Mouse (Mus musculus) 416B (cell line): Measurements from ENCODE around the gene Nsun3.

Source experiments
- DNase-seq: peaks from one replicate; pipeline ENCODE4 v3.0.0; 2011; ENCODE audit warnings: low read depth

Nsun3 gene

DNA sequence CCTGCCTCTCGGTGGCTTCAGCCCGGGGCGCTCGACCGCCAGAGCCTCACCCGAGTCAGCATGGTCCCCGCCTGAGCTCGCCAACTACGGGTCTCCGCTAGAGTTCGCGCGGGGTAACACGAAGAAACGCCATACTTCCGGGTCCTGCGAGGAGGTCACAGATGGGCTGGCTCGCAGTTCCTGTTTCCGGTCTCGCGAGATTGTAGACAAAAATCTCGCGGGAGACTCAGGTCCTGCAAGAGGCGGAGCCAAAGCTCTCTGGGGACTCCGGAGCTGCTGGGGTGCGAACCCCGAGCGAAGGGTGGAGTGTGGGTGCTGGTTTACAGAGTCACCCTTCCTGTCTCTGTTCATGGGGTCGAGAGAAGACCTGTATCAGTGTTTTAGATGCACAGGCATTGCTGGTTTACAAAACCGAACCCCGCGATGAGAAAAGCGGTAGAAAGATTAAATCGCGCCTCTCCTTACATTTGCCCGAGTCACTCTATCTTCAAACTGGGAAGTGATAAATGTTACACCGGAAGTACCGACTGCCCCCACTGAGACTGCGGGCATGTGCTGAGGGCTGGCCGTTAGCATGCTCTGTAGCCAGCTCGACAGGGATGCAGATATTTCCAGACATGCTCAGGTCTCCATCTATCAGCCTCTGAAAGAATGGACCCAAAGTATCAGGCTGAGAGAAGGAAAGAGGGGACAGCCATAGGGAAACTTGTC, at the start of gene Nsun3:
TSS of gene Nsun3 (minus strand) at position 198 of the 711 bp plus-strand sequence.
- DNase-seq: peak; percentile 99

DNA sequence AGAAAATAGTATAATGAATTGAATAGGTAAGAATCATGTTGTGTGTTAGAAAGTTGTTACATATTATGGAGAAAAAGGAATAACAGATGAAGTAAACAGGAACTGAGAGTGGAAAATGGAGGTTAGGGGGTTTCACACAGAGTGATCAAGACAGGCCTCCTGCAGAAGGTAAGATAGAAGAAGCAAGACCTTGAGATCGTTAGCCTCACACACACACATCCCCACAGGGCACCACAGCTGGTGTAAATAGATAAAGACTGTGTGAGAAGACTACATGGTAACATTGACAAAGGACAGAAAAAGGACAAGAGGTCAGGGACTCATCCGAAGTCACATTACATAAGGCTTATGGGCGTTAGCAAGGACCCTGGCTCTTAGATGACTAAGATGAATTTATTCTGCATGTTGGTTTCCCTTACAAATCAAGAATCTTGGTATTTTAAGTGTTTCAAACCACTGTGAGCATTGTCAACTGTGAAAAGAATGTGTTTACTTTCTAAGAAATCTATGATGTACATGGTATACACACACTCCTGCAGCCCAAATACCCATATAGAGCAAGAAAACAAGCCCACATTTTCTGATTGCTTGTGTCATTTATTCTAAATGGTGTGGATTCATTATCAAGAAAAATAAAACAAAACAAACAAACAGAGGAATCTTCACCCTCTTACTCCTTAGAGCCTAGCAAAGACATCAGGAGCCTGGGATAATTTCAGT, 47.6 kb upstream of the Nsun3 start:
- DNase-seq: no peak

DNA sequence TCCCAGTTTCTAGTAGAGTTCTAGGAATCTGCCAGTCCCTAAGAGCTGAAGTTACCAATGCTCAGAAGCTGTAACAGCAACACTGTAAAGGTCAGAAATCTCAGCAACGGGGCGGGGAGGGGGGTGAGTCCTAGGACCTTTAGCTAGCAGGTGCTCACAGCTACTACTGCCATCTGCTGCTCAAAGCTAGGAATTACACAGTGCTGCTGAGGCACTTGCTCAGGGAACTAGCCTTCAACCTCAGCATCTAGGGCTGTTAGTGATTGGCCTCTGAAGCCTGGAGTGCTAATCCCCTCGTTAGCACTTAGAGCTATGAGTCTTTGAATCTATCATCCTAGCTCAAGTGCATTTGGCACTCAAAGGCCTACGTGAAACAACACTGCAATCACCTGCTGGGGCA, 45.9 kb upstream of the Nsun3 start:
- DNase-seq: peak; percentile 56

DNA sequence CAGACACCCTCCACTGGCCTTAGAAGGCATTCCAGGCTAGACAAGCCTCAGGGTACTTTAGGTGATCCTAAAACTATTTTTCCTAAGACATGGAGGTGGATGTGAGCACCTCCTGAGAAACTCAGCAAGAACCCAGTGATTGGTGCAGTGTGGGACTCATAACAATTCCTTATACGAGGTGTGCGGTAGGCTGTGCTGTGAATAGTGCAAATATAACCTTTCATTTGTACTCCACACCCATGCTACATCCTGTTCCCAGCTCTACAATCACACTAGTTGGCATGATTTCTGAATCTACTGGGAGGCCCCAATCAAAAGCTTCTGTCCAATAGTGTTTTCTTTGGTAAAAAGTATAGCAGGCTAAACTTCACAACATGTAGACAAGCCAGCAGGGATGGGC, 45.4 kb upstream of the Nsun3 start:
- DNase-seq: no peak

DNA sequence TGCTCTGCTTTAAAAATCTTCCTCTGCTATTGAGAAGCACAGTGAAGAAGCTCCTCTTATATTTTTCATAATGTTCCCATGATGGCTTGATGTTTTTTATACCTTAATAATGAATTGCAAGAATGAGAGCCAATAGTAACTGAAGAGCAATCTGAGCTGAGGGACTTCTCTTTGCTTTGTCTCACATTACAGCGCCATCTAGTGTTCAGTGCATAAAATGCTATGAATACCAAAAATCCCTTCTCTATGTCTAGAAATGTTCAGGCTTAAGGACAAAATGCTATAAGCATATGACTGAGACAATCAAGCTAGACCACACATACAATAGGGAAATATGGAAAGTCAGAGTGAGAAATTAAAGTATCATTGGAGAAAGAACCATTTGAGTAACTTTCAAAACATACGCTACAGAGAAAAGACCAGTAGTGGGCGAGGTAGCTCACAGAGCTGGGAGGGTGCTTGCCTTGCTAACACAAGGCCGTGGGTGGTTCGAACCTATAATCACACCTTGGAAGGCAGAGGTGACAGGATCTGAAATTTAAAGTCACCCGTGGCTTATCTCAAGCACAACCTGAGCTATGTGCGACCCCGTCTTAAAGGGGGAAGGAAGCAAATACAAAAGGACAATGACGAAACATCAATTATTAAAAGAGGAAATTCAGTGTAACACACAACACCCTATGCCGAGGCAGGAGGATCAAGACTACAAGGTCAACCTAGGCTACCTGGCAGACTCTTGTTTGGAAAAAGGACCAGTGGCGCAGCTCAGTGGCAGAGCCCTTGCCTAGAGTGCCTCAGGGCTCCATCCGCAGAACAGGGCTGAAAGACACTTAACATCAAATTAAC, 39.8 kb upstream of the Nsun3 start:
- DNase-seq: peak; percentile 71

DNA sequence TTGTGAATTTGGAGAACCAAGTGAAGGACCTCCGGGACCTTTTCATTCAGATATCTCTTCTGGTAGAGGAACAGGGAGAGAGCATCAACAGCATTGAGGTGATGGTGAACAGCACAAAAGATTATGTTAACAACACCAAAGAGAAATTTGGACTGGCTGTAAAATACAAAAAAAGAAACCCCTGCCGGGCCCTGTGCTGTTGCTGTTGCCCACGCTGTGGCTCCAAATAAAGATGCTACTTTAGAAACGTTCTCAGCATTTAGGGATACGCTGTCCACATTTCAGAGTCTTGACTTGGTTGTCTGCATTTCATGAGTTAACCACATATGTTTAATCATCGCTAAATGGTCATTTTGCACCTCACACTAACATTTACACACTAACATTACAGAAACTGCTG, 35.9 kb upstream of the Nsun3 start:
- no peak for DNase-seq

DNA sequence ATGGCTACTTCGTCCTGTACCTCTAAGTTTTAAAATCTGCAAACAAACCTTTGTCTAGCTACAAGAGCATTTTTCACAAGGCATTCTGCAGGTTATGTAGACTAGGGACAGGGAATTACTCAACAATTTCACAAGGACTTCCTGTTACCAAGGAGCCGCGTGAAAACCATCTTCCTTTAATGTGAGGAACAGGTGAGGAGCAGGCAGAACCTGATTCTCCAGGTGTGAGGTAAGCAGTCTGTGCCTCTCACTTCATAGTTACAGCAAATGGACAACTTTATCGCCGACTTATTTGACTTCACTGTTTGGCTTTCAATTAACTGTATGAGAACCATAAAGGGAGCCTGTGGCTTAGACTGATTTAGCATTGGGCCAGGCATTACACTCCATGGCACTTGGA, 27.9 kb upstream of the Nsun3 start, which contains the start of gene Stx19:
TSS of gene Stx19 (plus strand) at position 186 of the 400 bp plus-strand sequence.
- no peak for DNase-seq

DNA sequence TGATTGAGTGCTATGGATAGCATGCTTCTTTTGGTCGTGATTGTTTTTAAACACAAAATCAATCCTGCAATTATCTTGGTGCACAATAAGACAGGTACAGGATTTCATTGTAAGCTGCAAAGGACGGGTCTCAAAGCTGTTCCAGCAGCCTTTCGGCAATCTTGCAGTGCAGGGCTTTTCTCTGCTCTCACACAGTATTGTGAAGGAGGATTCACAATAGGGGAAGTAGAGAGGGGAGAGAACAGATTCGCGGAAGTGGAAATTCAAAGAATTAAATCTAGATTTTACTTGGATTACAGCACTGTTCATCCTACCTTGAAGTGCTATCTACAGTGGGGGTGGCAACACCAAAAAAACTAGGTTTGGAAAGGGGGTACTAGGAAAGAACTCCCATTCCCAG, 27.2 kb upstream of the Nsun3 start:
- no peak for DNase-seq

DNA sequence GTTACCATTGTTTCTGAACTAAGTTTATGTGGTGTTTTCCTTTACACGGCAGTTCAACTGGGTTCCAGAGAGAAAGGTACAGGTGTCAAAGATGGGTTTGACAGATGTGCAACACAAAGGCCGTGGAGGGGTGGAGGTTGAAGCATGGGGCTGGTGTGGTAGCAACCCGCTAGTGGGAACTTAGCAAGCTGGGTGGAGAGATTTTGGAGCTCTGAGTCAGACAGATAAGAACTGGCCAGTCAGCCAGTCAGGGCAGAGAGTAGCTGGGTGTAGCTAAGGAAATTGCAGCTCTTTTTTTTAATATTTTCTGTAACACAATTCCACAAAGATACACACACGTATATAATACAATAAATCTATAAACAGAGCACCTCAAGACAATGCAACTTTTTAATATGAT, 24.2 kb upstream of the Nsun3 start:
- DNase-seq: no peak

DNA sequence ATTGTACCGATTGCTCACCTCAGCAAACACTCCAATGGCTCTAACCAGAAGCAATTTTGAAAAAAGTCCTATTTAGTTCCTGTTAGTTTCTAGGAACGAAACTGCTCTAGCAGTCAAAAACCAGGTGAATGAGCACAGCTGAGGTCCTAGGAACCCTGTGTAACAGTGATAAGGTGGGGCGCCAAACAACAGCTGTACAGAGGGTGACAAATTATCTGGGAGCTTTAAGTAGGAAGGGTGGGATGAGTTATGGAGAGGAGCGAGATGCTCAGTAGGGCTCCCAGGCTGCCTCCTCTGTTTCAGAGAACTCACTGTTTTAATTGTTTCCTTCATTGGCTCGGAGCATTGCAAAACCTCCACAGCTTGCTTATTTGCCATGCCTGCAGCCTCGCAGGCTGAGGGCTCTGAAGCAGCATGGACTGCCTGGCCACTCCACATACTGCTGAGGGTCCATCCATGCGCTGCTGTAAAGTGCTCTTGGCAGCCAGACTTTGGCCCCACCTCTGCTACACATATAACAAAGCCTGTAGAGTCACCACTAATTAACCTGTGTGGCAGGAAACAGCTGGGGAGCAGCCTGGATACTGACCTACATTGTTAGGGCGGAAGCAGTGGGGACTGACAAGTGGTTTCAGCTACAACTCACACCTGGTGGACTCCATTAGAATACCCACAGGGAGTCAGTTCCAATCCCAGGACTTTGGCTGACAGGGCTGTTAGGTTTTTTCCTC, 20.8 kb upstream of the Nsun3 start:
- DNase-seq: peak; percentile 17

DNA sequence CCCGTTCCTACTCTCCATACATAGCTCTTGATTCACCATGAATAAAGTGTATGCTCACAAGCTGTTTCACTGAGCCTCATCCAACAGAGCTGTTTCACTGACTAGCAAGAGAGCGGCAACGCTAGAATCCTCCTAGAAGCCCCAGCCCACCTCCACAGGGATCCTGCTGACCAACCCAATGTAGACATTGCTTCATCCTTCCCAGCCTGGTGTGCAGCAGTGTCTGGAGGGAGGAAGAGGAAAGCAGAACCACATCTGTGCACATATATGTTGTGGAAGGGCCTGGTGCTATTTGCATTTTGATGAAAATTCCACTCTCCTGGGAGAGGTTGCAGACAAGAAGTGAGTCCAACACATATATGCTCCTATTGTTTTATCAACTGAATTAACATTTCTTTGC, 18.0 kb upstream of the Nsun3 start:
- DNase-seq: no peak

DNA sequence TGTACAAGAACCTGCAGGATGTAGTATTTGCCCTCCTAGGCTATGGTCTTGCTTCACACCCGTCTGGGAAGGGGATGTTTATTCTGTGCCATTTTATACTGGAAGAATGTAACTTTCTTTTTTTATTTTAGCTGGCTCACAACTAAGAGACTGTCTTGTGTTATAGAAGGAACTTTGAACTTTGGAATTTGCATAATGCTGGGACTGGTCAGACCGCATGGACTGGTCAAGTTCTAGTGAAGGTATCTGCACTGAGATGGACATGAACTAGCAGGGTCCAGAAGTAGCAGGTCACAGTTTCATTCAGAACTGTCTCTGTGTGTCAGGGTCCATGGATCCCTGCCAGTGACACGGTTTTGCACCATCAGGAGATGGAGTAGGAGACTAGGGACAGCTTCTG, 13.2 kb upstream of the Nsun3 start:
- DNase-seq: no peak

DNA sequence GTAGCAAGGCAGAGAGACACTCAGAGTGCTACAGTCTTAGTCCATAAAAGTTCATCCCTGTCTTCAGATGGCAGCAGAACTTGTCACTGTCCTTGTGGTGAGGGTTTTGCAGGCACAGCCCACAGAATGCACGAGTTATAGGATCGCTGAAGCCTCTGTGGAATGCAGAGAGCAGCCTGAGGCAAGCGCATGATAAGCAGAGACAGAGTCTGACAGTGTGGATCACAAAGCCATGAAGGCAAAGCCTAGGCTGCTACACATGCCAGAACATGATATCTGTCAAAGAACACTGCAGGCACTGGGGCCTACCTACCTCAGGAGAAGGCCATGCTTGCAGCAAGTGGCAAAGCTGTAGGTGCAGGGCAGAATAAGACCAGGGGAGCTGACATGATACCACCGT, 12.8 kb upstream of the Nsun3 start:
- no peak for DNase-seq

DNA sequence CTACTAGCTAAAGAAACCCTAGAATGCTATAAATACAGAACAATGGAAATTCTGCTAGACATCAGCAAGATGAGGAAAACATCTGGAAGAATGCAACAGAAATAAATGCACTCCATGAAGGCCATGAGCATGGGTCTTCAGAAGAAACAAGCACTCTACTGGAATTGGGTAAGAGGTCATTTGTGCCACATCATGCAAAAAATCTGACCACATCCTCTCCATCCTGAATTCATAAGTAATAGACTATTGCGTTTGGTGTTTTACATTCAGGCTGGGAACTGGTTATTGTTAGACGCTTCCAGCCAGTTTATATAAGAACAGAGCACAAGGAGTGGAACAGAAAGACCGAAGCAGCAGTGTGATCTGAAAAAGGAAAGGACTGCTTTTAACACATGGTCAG, 12.2 kb upstream of the Nsun3 start:
- DNase-seq: peak; percentile 70

DNA sequence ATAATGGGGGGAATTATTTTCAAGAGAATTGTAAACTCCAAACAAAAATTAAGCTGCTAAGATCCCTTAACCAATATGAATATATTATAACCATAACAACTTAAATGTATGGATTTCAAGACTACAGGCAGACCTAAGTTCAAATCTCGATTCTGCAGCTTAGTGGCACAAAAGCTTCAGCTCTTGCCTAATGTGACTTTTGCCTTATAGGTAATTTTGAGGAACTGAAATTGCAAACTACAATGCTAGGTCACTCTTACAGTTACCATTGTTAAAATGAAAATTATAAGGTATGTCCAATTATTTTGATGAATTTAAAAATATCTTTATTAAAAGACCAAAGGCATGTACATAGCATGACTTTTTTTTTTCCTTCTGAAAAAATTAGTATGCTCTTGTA, 10.0 kb upstream of the Nsun3 start:
- no peak for DNase-seq

DNA sequence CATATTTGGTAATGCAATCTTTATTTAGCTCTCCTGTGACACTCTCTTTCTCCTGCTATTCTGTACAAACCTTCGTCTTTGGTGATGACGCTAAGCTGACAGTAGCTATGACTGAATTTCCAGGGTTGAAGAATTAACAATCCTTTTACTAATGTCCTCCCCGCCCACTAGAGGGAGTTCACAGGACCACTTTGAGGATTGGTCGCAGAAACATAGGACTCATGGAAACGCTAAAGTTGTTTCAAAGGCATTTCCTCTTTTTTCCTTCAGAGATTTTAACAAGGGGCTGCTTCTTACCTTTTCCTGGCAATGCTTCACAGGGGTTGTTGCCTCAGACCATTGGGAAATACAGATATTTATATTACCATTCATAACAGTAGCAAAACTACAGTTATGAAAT, 4.4 kb downstream of the Nsun3 start:
- DNase-seq: peak; percentile 61

DNA sequence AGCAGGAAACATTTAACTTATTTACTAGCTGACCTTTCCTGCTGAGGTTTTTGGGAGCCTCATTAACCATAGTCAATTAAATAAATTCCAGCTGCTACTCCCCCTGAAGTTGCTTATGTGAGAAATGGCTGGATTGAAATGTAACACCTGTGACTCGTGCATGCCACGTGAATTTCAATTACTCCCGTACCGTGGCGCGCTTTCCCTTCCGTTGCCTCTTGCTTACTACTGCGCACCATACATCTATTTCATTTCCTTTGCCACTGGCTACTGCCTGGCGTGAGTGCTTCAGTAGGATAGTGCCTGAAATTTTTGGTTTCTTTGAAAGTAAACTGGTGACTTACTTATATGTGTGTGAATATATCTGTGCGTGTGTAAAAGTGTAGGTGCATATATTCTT, 8.3 kb downstream of the Nsun3 start:
- DNase-seq: no peak

DNA sequence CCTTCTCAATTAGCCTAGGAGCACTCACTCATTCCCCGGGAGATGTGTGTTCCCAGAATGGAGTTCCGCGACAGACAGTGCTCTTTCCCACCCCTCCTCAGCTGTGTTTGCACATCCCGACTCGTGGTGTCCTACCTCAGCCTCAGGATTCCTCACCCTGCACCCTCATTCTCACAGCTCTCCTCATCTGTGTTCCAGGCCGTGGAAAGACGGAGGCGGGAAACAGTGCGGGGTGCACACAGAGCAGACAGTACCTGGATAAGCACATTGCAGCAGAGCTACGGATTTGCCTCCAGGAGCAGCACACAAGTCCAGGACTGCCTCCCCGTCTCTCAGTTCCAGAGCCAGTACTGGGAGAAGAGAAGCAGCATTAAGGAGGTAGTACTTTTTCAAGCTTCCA, 10.6 kb downstream of the Nsun3 start:
- no peak for DNase-seq

DNA sequence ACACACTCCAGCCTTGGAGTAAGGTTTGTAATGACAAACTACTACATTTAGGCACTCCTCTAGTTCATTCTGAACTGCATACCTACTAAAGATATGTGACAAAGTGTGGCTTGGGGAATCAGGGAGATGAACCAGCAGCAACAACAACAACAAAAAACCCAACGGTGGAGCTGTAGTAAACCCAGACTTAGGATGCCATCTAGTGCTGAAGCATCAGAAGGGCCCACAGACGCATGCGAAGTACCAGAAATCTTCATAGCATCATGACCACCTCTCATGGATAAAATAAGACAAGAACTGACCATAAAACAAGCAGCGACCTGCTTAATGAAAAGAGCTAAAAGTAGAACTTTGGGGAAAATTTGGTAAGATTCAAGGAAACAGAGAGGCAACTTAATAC, 13.2 kb downstream of the Nsun3 start:
- peak; percentile 13 for DNase-seq

DNA sequence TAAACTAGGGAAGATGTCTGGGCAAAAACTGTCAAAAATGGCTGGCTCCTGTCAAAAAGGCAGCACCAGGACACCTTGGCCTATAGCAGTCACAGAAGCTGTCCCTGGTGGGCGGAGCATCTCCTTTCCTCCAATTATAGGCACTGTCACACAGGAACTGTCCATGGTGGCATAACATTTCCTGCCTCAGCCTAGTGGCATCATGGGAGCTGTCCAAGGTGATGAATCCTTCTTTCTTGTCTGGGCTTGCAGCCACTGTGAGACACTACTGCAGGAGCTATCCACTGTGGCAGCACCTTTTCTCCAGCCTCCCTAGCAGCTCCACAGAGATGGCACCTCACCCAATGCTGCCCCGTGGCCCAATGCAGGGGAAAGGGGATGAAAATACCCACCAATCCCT, 28.3 kb downstream of the Nsun3 start:
- peak; percentile 81 for DNase-seq

DNA sequence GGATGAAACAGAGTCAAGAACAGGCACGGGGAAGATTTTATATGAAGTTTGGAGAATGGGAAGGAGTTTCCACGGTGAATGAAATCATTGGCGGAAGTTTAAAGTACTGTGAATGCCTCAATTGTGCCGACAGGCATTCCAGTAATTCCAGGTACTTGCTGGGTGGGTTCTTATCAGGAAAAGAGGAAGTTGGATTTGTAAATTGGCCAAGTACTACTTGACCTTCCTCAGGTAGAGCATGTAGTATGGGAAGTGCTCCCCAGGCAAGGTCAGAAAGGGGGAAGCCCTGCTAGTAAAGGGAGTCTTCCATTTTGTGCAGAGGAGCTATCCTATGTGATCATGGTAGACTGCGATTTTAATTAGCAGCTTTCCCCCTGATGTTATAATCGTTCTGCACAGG, 31.3 kb downstream of the Nsun3 start:
- DNase-seq: no peak

DNA sequence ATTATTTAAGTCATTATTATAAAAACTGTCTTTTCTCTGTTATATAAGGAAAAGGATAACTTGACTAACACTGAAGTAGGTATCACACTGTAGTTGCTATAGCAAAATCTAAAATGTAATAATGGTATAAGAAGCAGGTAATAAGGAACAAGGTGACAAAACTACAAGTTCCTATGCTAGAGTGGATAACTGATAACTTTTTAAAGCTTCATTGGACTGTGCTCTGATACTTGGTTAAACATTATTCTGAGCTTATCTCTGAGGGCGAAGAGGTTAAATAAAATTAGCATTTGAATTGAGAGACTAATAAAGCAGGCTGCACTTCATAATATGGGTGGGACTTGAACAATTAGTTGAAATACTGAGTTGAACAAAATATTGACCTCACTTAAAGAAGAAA, 33.0 kb downstream of the Nsun3 start:
- no peak for DNase-seq
